Mouse (Mus musculus) liver, embryonic 16.5 days (tissue): ENCODE data around the gene Styk1. TPM values are rescaled to one million over a fixed set of nuclear protein-coding genes. Genes with fewer than 3 reads are reported as not detected.

Experiments used
- ATAC-seq: fragments of 200-750 bp; cut with Nextera tagmentation; 2 replicates; pipeline ENCODE4 v1.8.0; 2017; ENCODE audit warnings: low read depth, mild to moderate bottlenecking, moderate number of reproducible peaks, moderate library complexity
- H3K27ac ChIP-seq: fragments of 300-500 bp; sonication (generic); 2 replicates; pipeline ENCODE4 v1.5.1; 2014; ENCODE audit warnings: mild to moderate bottlenecking, low read length
- H3K27me3 ChIP-seq: fragments of 300-500 bp; sonication (generic); 2 replicates; pipeline ENCODE4 v1.6.1; 2014; ENCODE audit warnings: low read depth, low read length, mixed read lengths; ENCODE audit not compliant: control insufficient read depth, insufficient read depth
- H3K36me3 ChIP-seq: fragments of 300-500 bp; sonication (generic); 2 replicates; pipeline ENCODE4 v1.6.1; 2014; ENCODE audit warnings: mild to moderate bottlenecking; ENCODE audit not compliant: control insufficient read depth, insufficient read depth
- H3K4me1 ChIP-seq: fragments of 300-500 bp; sonication (generic); 2 replicates; pipeline ENCODE4 v1.6.1; 2014; ENCODE audit warnings: low read depth, low read length, mixed read lengths; ENCODE audit not compliant: control insufficient read depth
- H3K4me2 ChIP-seq: fragments of 300-500 bp; sonication (generic); 2 replicates; pipeline ENCODE4 v1.6.1; 2014; ENCODE audit warnings: low read depth, low read length, mixed read lengths
- H3K4me3 ChIP-seq: fragments of 300-500 bp; sonication (generic); 2 replicates; pipeline ENCODE4 v1.5.1; 2014; ENCODE audit warnings: low read depth, mild to moderate bottlenecking, low read length
- H3K9ac ChIP-seq: fragments of 300-500 bp; sonication (generic); 2 replicates; pipeline ENCODE4 v1.6.1; 2014; ENCODE audit warnings: low read depth, low read length
- H3K9me3 ChIP-seq: fragments of 300-500 bp; sonication (generic); replicated peaks from 2 replicates; pipeline ENCODE4 v1.6.1; 2016; ENCODE audit warnings: low read length; ENCODE audit not compliant: control insufficient read depth
- WGBS: fragments of 180-500 bp; shearing (Covaris S2); extraction: QIAGEN DNeasy Blood & Tissue Kit; methylation state at CpG from one replicate; pipeline ENCODE4 v1.1.7; 2014; ENCODE audit not compliant: insufficient replicate concordance; 5-methylcytosine and 5-hydroxymethylcytosine counted together
- polyA plus RNA-seq: library from polyadenylated mRNA; unstranded; fragments of >200 nt; fragmentation: Nextera tagmentation; extraction: Ambion mirVana; gene quantifications from 2 replicates; pipeline ENCODE4 v1.2.1, GENCODE M21; 2015

Styk1 gene
- polyA plus RNA-seq = 0.72 and 1.1 TPM in 2 replicates

DNA sequence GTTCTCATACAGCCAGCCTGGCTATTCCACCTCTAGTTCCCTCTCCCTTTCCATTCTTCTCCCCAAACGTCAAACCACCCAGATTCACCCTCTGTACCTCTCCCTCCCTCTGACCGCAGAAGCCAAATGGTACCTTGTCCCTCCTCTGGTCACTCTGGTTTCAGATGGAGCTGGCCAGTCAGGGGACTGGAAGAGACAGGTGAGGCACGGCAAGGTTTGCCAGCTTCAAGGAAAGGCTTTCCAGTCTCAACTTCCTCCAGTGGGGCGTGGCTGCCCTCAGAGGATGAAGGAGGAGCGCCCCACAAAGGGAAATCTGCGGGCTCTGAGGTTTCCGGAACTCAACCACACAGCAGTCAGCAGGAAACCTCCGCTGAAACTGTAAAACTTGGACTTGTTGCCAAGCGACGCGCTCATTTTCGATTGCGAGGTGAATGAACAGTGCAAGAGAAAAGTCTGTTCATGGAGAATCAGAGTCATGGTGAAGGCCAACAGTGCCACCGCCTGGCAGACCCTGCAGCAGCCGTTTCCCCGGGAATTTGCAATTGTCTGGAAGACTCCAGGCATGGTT lies at the start of gene Styk1:
TSS of gene Styk1 (minus strand) at position 246 of the 568 bp plus-strand sequence.
- Histone ChIP-seq H3K4me2 (peak within 1 kb of the TSS; percentile 55), H3K9ac (no peak within 1 kb of the TSS), H3K9me3 (no peaks in the 10 kb centered on the region), H3K27me3 (peaks cover 26% of the 10 kb centered on the region), H3K27ac (no peak within 1 kb of the TSS), H3K36me3 (no peaks in the 10 kb centered on the region), H3K4me1 (peaks cover 4% of the 10 kb centered on the region), H3K4me3 (peak within 1 kb of the TSS; percentile 38)
- peak; percentile 76 for ATAC-seq
- WGBS = under 1% methylated on average over 16 of the region's 16 CpGs

DNA sequence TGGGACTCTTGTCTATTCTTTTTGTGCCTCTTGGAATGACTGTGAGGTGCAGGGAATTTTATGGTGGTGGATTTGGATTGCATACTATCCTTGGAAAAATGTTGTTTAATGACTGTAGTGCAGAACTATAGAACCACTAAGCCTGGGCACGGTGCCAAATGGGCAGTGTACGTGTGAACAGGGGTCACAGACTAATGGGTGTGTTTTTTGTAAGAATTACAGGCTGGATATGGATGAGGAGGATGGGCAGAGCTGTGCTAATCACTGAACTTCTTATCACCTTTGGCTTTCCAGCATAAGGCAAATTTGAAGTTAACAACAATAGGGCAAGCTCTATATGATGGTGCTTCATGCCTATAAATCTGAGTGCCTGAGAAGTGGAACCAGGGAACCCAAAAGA lies 49.6 kb upstream of the Styk1 start:
- H3K27ac ChIP-seq = no peak overlapping the region
- H3K4me3 ChIP-seq = no peak overlapping the region
- H3K9ac ChIP-seq = no peak overlapping the region
- 45% methylated on average over 2 of the region's 2 CpGs for WGBS
- no peaks in the 10 kb centered on the region for H3K4me1 ChIP-seq
- no peak overlapping the region for H3K4me2 ChIP-seq
- ATAC-seq = no peak
- no peaks in the 10 kb centered on the region for H3K36me3 ChIP-seq
- no peaks in the 10 kb centered on the region for H3K9me3 ChIP-seq
- no peaks in the 10 kb centered on the region for H3K27me3 ChIP-seq

DNA sequence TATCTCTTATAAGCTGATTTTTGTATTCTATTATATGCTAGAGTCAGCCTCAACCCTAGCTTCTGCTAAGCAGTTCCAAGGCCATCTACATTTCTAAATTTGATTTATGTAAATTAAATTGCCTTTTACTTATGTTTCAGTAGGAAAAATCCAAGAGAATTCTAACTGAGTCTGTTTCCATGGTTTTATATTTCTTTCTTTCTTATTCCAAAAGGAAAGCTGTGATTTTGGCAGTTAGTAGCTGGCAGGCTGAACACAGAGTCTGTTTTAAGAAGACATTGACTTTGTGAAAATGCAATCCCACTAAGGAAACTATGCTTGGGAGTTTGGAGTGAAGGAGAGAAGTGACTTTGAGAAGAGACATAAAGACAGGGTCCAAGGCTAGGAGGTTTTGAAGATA lies 49.2 kb upstream of the Styk1 start:
- Histone ChIP-seq H3K4me2 (no peak overlapping the region), H3K4me3 (no peak overlapping the region), H3K9ac (no peak overlapping the region), H3K36me3 (no peaks in the 10 kb centered on the region), H3K9me3 (no peaks in the 10 kb centered on the region), H3K27ac (no peak overlapping the region), H3K27me3 (no peaks in the 10 kb centered on the region), H3K4me1 (no peaks in the 10 kb centered on the region)
- ATAC-seq = no peak

DNA sequence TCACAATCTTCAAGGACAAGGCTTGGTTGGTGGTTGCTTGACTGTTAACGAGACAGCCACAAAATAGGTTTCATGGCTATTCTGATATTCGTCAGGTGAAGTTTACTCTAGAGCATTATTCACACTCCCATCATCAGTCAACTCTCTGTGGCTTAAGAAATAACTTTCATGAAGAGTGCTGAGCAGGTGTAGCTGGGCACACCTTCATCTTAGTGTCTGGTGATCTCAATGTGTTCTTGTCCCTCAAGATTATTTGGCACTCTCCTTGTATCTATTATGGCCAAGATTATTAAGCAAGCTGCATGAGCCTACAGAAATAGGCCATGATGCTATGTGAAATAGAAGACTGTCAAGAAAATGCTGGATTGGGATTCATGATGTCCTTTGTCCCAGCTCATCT lies 47.9 kb upstream of the Styk1 start:
- Histone ChIP-seq H3K9ac (no peak overlapping the region), H3K4me1 (peaks cover 3% of the 10 kb centered on the region), H3K4me3 (no peak overlapping the region), H3K4me2 (no peak overlapping the region), H3K9me3 (no peaks in the 10 kb centered on the region), H3K36me3 (no peaks in the 10 kb centered on the region), H3K27ac (no peak overlapping the region), H3K27me3 (no peaks in the 10 kb centered on the region)
- no peak for ATAC-seq
- 50% methylated on average over 2 of the region's 2 CpGs for WGBS

DNA sequence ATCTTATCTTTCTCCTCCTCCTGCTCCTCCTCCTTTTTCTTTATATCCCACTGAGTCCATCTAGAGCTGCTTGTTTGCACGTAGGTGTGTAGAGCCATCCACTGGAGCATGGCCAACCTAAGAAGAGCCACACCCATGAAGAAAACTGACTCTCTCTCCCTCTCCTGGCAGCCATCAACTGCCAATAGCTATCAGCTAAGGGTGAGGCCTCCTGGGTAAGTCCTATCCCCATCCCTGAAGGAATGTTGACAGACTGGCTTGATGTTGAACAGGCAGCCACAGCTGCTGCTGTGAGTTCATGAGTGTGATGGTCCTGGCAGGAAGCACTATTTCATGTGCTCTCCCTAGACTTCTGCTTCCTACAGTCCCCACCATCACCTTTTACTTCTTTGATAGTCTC lies 43.3 kb upstream of the Styk1 start:
- H3K36me3 ChIP-seq = no peaks in the 10 kb centered on the region
- H3K4me2 ChIP-seq = no peak overlapping the region
- H3K4me1 ChIP-seq = peaks cover 3% of the 10 kb centered on the region
- 24% methylated on average over 1 of the region's 1 CpGs for WGBS
- H3K4me3 ChIP-seq = no peak overlapping the region
- H3K9ac ChIP-seq = no peak overlapping the region
- no peak overlapping the region for H3K27ac ChIP-seq
- no peaks in the 10 kb centered on the region for H3K9me3 ChIP-seq
- H3K27me3 ChIP-seq = no peaks in the 10 kb centered on the region
- ATAC-seq = peak; percentile 50

DNA sequence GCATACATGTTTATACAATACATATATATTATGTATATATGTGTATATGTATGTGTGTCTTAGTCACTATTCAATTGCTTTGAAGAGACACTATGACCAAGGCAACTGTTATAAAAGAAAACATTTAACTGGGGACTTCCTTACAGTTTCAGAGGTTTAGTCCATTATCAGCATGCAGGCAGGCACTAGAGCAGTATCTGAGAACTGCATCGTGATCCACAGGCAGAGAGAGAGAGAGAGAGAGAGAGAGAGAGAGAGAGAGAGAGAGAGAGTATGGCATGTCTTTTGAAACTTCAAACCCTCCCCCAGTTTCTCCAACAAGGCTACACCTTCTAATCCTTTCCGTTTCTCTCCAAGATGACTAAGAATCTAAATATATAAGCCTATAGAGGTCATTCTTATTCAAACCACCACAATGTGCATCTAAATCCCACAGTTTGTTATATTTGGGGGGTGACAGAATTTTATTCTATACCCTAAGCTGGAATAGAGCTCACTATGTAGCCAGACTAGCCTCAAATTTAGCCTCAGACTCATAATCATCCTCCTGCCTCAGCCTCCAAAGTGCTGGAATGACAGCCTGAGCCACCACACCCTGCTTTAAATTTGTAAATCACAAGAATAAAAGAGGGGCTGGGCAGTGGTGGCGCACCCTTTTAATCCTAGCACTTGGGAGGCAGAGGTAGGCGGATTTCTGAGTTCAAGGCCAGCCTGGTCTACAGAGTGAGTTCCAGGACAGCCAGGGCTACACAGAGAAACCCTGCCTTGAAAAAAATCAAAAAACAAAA lies 40.7 kb upstream of the Styk1 start:
- Histone ChIP-seq H3K4me3 (no peak overlapping the region), H3K36me3 (no peaks in the 10 kb centered on the region), H3K9me3 (no peaks in the 10 kb centered on the region), H3K9ac (no peak overlapping the region), H3K4me1 (peaks cover 5% of the 10 kb centered on the region), H3K4me2 (no peak overlapping the region), H3K27ac (no peak overlapping the region), H3K27me3 (no peaks in the 10 kb centered on the region)
- WGBS = 48% methylated on average over 4 of the region's 4 CpGs
- ATAC-seq = peak; percentile 61

DNA sequence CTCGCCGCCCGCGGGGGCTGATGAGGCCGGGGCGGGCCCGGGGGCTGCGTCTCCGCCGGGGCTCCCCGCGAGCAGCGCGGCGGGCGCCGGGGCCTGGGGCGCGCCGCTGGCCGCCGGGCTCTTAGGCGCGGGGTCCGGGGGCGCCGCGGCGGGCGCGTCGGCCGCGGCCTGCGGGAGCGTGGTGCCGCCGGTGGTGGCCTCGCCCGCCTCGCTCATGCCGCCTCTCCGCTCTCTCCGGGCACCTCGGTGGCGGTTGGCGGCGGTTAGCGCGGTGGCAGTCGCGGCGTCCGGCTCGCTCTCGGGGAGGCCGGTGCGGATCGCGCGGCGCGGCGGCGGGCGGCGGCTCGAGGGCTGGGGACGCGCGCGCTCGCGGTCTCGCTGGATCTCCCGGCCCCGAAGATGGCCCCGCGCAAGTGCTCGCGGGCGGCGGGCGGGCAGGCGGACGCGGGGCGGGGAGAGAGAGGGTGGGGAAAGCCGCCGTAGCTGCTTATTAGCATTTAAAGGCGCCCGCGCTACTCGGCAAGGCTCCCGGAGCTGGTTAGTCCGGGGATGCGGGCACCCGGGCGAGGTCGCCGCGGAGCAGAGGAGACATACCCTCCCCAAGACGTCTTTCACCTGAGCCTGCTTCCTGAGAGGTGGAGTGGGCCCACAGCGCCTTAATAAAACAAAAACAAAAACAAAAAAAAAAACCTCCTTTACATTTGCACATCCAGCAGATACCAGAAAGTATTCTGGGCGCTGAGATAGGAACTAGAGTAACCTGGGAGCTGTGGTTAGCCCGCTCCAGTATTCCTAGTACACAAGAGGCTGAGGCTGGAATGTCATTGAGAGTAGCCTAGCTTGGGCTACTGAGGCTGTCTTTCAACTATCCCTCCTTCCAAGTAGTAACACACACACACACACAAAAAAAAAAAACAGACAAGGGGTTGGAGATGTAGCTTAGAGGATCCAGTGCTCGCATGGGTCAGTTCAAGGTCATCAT lies 34.9 kb upstream of the Styk1 start, which contains the start of gene Ybx3:
TSS of gene Ybx3 (minus strand) at position 437 of the 982 bp plus-strand sequence.
- ATAC-seq = peak; percentile 80
- H3K4me1 ChIP-seq = peaks cover 38% of the 10 kb centered on the region
- no peaks in the 10 kb centered on the region for H3K36me3 ChIP-seq
- peak within 1 kb of the TSS; percentile 98 for H3K27ac ChIP-seq
- H3K4me3 ChIP-seq = peak within 1 kb of the TSS; percentile 99
- peak within 1 kb of the TSS; percentile 95 for H3K9ac ChIP-seq
- no peaks in the 10 kb centered on the region for H3K9me3 ChIP-seq
- H3K27me3 ChIP-seq = no peaks in the 10 kb centered on the region
- H3K4me2 ChIP-seq = peak within 1 kb of the TSS; percentile 83
- 1% methylated on average over 77 of the region's 107 CpGs for WGBS

DNA sequence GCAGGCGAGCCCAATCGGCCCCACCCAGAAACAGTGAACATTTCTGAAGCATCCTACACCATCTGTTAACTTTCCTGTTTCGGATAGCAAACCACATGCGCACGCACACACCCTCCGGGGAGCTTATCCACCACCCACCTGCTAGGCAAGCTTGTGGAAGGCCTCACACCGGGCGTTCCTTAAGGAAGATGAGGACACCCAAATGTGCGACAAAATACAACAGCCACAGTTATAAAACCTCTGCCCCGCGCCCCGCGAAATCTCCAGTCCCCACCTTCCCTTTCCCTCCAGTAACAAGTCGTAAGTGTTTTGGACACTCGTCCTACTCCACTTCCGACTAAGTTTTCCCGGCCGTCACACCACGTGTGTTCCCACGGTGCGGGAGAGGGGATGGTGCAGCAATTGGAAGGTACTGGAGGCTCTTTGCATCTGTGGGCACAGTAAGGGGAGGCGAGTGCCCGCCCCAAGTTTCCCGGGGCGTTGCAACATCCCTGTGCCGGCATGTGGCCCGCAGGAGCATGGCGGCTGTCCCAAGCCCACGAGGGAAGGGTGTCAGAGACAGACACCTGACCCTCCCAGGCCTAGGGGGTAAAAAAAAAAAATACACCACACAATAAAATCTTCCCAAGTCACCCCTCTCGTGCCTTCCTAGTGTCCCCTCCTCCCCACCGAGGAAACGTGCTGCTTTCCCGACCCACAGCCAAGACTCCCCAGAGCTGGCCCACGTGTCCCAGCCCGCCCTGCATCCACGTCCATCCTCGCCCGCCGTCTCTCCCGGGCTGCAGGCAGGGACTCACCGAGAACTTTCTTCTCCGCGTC lies 34.0 kb upstream of the Styk1 start:
- ATAC-seq = peak; percentile 88
- Histone ChIP-seq H3K4me1 (peaks cover 40% of the 10 kb centered on the region), H3K27ac (peak overlapping the region; percentile 98), H3K9me3 (no peaks in the 10 kb centered on the region), H3K36me3 (peaks cover 3% of the 10 kb centered on the region; the same call in 1 of the 2 replicates), H3K4me3 (peak overlapping the region; percentile 99), H3K4me2 (peak overlapping the region; percentile 83), H3K27me3 (no peaks in the 10 kb centered on the region), H3K9ac (peak overlapping the region; percentile 95)
- under 1% methylated on average over 43 of the region's 43 CpGs for WGBS
